Mouse (Mus musculus) lung, postnatal 0 days (tissue): ENCODE measurements around the gene Gm11554. TPM values are rescaled to one million over a fixed set of nuclear protein-coding genes. Genes with fewer than 3 reads are reported as not detected.
"Not testable (repeated sequence)": the region's sequence is repeated elsewhere in the genome, so short reads cannot be mapped to it uniquely, and the experiment has no call there.

Experiments used
- ATAC-seq: fragments of 200-750 bp; cut with Nextera tagmentation; 2 replicates; pipeline ENCODE4 v1.8.0; 2017; ENCODE audit warnings: moderate library complexity
- DNase-seq: peaks from one replicate; pipeline ENCODE4 v3.0.0-alpha.2; 2016; ENCODE audit warnings: low spot score
- H3K27ac ChIP-seq: fragments of 300-500 bp; sonication (generic); 2 replicates; pipeline ENCODE4 v1.5.1; 2014; ENCODE audit warnings: antibody characterized with exemption, mild to moderate bottlenecking, low read length, mixed read lengths
- H3K27me3 ChIP-seq: fragments of 300-500 bp; sonication (generic); replicated peaks from 2 replicates; pipeline ENCODE4 v1.6.1; 2014; ENCODE audit warnings: low read length, mixed read lengths; ENCODE audit not compliant: insufficient read depth
- H3K36me3 ChIP-seq: fragments of 300-500 bp; sonication (generic); 2 replicates; pipeline ENCODE4 v1.6.1; 2014; ENCODE audit warnings: low read length, mixed read lengths; ENCODE audit not compliant: insufficient read depth
- H3K4me1 ChIP-seq: fragments of 300-500 bp; sonication (generic); 2 replicates; pipeline ENCODE4 v1.6.1; 2014; ENCODE audit warnings: antibody characterized with exemption, low read depth, low read length, mixed read lengths; ENCODE audit not compliant: insufficient read depth
- H3K4me2 ChIP-seq: fragments of 300-500 bp; sonication (generic); replicated peaks from 2 replicates; pipeline ENCODE4 v1.6.1; 2014; ENCODE audit warnings: low read depth, mild to moderate bottlenecking, low read length, moderate library complexity, mixed read lengths
- H3K4me3 ChIP-seq: fragments of 300-500 bp; sonication (generic); 2 replicates; pipeline ENCODE4 v1.5.1; 2014; ENCODE audit warnings: low read depth, low read length
- H3K9ac ChIP-seq: fragments of 300-500 bp; sonication (generic); replicated peaks from 2 replicates; pipeline ENCODE4 v1.6.1; 2014; ENCODE audit warnings: low read depth, mild to moderate bottlenecking
- H3K9me3 ChIP-seq: fragments of 300-500 bp; sonication (generic); 2 replicates; pipeline ENCODE4 v1.6.1; 2016; ENCODE audit warnings: low read length, mixed read lengths
- CTCF ChIP-seq: IDR thresholded peaks from 2 replicates; pipeline ENCODE4 v1.5.1; 2016; ENCODE audit warnings: antibody characterized with exemption, mild to moderate bottlenecking
- EP300 ChIP-seq: IDR thresholded peaks from 2 replicates; pipeline ENCODE4 v1.6.1; 2016; ENCODE audit warnings: antibody characterized with exemption, mild to moderate bottlenecking, control low read depth
- WGBS: fragments of 180-500 bp; shearing (Covaris S2); extraction: QIAGEN DNeasy Blood & Tissue Kit; methylation state at CpG from one replicate; pipeline ENCODE4 v1.1.7; 2014; 5-methylcytosine and 5-hydroxymethylcytosine counted together
- polyA plus RNA-seq: library from polyadenylated mRNA; unstranded; fragments of >200 nt; fragmentation: Nextera tagmentation; extraction: Ambion mirVana; gene quantifications from 2 replicates; pipeline ENCODE4 v1.2.1, GENCODE M21; 2015

Gene Gm11554
- polyA plus RNA-seq, 1 experiment from 2014 or later: not detected

DNA sequence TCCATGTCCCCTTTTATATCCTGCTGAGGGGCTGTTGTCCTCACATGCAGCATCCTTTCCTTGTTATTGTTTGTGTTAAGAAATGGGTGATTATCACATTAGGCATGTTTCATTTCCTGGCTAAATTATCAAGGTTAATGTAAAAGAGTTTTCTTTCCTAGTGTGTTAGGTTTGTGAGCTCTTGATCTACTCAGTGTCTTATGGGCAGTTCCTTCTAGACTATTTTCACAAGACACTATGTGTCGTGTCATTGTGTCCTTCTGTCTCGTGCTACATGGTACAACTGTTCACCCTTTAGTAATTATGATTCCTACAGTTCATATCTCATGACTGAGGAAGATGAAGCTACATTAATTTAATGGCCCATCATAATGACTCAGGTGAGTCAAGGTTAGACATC, 10.9 kb downstream of the Gm11554 start, which contains the start of gene Gm11596:
TSS of gene Gm11596 (minus strand) at position 101 of the 400 bp plus-strand sequence.
- no peak for ATAC-seq
- H3K27ac ChIP-seq: no peak within 1 kb of the TSS
- TF ChIP-seq CTCF: no peak
- TF ChIP-seq EP300: no peak

GRCm38 (mm10) chr11:99784900-99785299, 19.3 kb downstream of the Gm11554 start, which contains the start of gene Krtap4-9:
TSS of gene Krtap4-9 (plus strand) at chr11:99785200.
- ATAC-seq, H3K36me3 ChIP-seq, H3K4me3 ChIP-seq, DNase-seq, H3K27me3 ChIP-seq, H3K27ac ChIP-seq, H3K4me2 ChIP-seq, H3K9ac ChIP-seq, H3K9me3 ChIP-seq, H3K4me1 ChIP-seq: not testable (repeated sequence)

More for the DNA sequence above, 10.9 kb downstream of the Gm11554 start, which contains the start of gene Gm11596:
- Histone ChIP-seq H3K4me2 (no peak within 1 kb of the TSS), H3K36me3 (no peaks in the 10 kb centered on the region), H3K9ac (no peak within 1 kb of the TSS), H3K27me3 (no peaks in the 10 kb centered on the region), H3K4me1 (no peaks in the 10 kb centered on the region), H3K9me3 (no peaks in the 10 kb centered on the region), H3K4me3 (no peak within 1 kb of the TSS)
- 73% methylated on average over 2 of the region's 2 CpGs for WGBS
- DNase-seq: no peak

- no peak within 1 kb of the TSS for H3K27ac ChIP-seq
- WGBS: 90% methylated on average over 2 of the region's 2 CpGs
- no peaks in the 10 kb centered on the region for H3K4me1 ChIP-seq
- H3K4me2 ChIP-seq: no peak within 1 kb of the TSS
- H3K4me3 ChIP-seq: no peak within 1 kb of the TSS
- TF ChIP-seq CTCF (no peak), EP300 (no peak)
- H3K27me3 ChIP-seq: no peaks in the 10 kb centered on the region
- H3K36me3 ChIP-seq: no peaks in the 10 kb centered on the region
- no peak for DNase-seq
- no peak for ATAC-seq
- no peak within 1 kb of the TSS for H3K9ac ChIP-seq
- H3K9me3 ChIP-seq: no peaks in the 10 kb centered on the region
Observed at GRCm38 (mm10) chr11:99780604-99781003, 23.6 kb downstream of the Gm11554 start, which contains the start of gene Krtap4-8. TSS of gene Krtap4-8 (minus strand) at chr11:99780704.

DNA sequence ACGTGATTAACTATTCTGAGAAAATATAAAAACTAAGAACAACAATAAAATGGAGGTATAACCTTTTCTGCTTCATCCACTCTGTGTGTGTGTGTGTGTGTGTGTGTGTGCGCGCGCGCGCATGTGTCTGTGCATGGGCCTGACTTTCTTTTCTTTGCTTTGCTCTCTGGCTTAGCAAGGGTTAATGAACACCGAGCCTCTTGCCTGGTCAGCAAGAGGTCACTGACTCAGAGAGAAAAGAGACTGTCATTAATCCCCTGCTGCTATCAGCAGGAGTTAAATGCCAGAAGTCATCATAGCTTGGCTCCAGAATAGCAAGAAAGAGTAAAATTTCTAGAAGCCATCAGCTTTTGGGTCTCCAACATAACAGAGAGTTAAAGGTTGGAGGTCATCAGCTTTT, 25.8 kb downstream of the Gm11554 start:
- H3K4me1 ChIP-seq: no peaks in the 10 kb centered on the region
- no peaks in the 10 kb centered on the region for H3K9me3 ChIP-seq
- DNase-seq (no peak), ATAC-seq (no peak)
- H3K9ac ChIP-seq: no peak overlapping the region
- H3K27ac ChIP-seq: no peak overlapping the region
- WGBS: 66% methylated on average over 7 of the region's 7 CpGs
- TF ChIP-seq CTCF (no peak), EP300 (no peak)
- H3K27me3 ChIP-seq: no peaks in the 10 kb centered on the region
- H3K4me2 ChIP-seq: no peak overlapping the region
- no peaks in the 10 kb centered on the region for H3K36me3 ChIP-seq
- no peak overlapping the region for H3K4me3 ChIP-seq

DNA sequence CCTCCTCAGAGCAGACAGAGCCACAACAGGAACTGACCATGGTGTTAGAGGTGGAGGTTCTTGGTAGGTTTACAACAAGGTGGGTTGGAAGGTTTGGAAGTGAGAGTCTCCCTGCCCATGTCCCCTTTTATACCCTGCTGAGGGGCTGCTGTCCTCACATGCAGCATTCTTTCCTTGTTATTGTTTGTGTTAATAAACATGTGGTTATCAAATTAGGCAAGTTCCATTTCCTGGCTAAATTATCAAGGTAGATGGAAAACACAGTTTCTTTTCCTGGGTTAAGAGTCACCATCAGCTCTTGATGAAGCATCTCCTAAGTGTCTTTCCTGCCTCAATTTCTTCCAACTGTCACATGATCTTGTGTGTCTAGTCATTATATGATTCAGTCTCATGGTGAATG, 31.4 kb downstream of the Gm11554 start, which contains the start of gene Gm11595:
TSS of gene Gm11595 (minus strand) at position 101 of the 400 bp plus-strand sequence.
- not testable (repeated sequence) for H3K9ac ChIP-seq, H3K4me1 ChIP-seq, H3K4me3 ChIP-seq, H3K9me3 ChIP-seq, H3K27ac ChIP-seq, ATAC-seq, H3K36me3 ChIP-seq, H3K4me2 ChIP-seq, DNase-seq, H3K27me3 ChIP-seq

- Histone ChIP-seq H3K9me3 (no peaks in the 10 kb centered on the region), H3K4me3 (no peak overlapping the region), H3K9ac (no peak overlapping the region), H3K27me3 (no peaks in the 10 kb centered on the region), H3K4me1 (no peaks in the 10 kb centered on the region), H3K4me2 (no peak overlapping the region), H3K36me3 (no peaks in the 10 kb centered on the region), H3K27ac (no peak overlapping the region)
- DNase-seq (no peak), ATAC-seq (no peak)
- no peak for TF ChIP-seq EP300
- TF ChIP-seq CTCF: no peak
- WGBS: 55% methylated on average over 2 of the region's 2 CpGs
Observed at GRCm38 (mm10) chr11:99768410-99768809, 35.8 kb downstream of the Gm11554 start.

DNA sequence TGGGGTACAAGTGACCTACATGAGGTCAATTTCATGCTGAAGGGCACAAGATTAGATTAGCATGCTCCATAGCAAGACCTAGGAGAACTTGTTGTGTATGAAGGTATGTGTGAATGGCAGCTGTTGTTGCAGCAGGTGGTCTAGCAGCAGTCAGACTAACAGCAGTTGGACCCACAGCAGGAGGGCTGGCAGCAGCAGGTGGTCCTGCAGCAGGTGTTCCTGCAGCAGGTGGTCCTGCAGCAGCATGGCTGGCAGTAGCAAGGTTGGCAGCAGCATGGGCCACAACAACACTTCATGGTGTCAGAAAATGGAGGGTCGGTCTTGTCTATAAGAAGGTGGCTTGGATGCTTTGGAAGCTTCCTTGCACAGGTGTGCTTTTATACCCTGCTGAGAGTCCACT, 45.4 kb downstream of the Gm11554 start:
- 95% methylated on average over 1 of the region's 1 CpGs for WGBS
- no peaks in the 10 kb centered on the region for H3K27me3 ChIP-seq
- no peak overlapping the region for H3K9ac ChIP-seq
- no peak overlapping the region for H3K4me2 ChIP-seq
- H3K4me3 ChIP-seq: no peak overlapping the region
- no peak overlapping the region for H3K27ac ChIP-seq
- H3K36me3 ChIP-seq: no peaks in the 10 kb centered on the region
- TF ChIP-seq EP300 (no peak), CTCF (no peak)
- H3K9me3 ChIP-seq: no peaks in the 10 kb centered on the region
- H3K4me1 ChIP-seq: no peaks in the 10 kb centered on the region
- DNase-seq (no peak), ATAC-seq (no peak)

Other genes starting within 250 kb of the Gm11554 start
- not detected in 2 replicates for gene Krtap3-2, start 247.6 kb downstream of the Gm11554 start, polyA plus RNA-seq
- gene Gm11939, start 245.0 kb downstream of the Gm11554 start, polyA plus RNA-seq: not detected in 2 replicates
- gene Krtap3-1, start 237.8 kb downstream of the Gm11554 start, polyA plus RNA-seq: not detected in 2 replicates
- 0.26 TPM in 1 of 2 replicates, not detected in the other for gene Krtap1-5, start 223.4 kb downstream of the Gm11554 start, polyA plus RNA-seq
- gene Krtap1-4, start 220.8 kb downstream of the Gm11554 start, polyA plus RNA-seq: not detected in 2 replicates
- gene Krtap1-3, start 213.1 kb downstream of the Gm11554 start, polyA plus RNA-seq: not detected in 2 replicates
- gene Krtap9-3, start 206.3 kb downstream of the Gm11554 start, polyA plus RNA-seq: not detected in 2 replicates
- not detected in 2 replicates for gene Gm11938, start 201.1 kb downstream of the Gm11554 start, polyA plus RNA-seq
- gene Gm11937, start 194.3 kb downstream of the Gm11554 start, polyA plus RNA-seq: not detected in 2 replicates
- not detected in 2 replicates for gene Krtap2-4, start 189.6 kb downstream of the Gm11554 start, polyA plus RNA-seq
- not detected in 2 replicates for gene Gm11562, start 184.0 kb downstream of the Gm11554 start, polyA plus RNA-seq
- gene Krtap4-1, start 176.2 kb downstream of the Gm11554 start, polyA plus RNA-seq: not detected in 2 replicates
- not detected in 2 replicates for gene Krtap4-2, start 169.4 kb downstream of the Gm11554 start, polyA plus RNA-seq
- not detected in 2 replicates for gene Krtap4-7, start 160.4 kb downstream of the Gm11554 start, polyA plus RNA-seq
- gene Gm11555, start 154.2 kb downstream of the Gm11554 start, polyA plus RNA-seq: not detected in 2 replicates
- gene Gm11563, start 145.5 kb downstream of the Gm11554 start, polyA plus RNA-seq: not detected in 2 replicates
- not detected in 2 replicates for gene Krtap4-6, start 138.5 kb downstream of the Gm11554 start, polyA plus RNA-seq
- gene Gm14190, start 113.7 kb downstream of the Gm11554 start, polyA plus RNA-seq: not detected in 2 replicates
- gene Gm14180, start 70.2 kb downstream of the Gm11554 start, polyA plus RNA-seq: not detected in 2 replicates
- not detected in 2 replicates for gene Gm11595, start 31.5 kb downstream of the Gm11554 start, polyA plus RNA-seq
- not detected in 2 replicates for gene Krtap4-8, start 23.7 kb downstream of the Gm11554 start, polyA plus RNA-seq
- not detected in 2 replicates for gene Krtap4-9, start 19.2 kb downstream of the Gm11554 start, polyA plus RNA-seq
- not detected in 2 replicates for gene Gm11596, start 11.0 kb downstream of the Gm11554 start, polyA plus RNA-seq
- not detected in 2 replicates for gene Gm11569, start 5.5 kb downstream of the Gm11554 start, polyA plus RNA-seq
- not detected in 2 replicates for gene Krtap4-13, start 5.4 kb upstream of the Gm11554 start, polyA plus RNA-seq
- gene Gm11564, start 11.2 kb upstream of the Gm11554 start, polyA plus RNA-seq: not detected in 2 replicates
- gene 2300003K06Rik, start 33.6 kb upstream of the Gm11554 start, polyA plus RNA-seq: not detected in 2 replicates
- gene Krtap4-16, start 47.2 kb upstream of the Gm11554 start, polyA plus RNA-seq: not detected in 2 replicates
- gene Gm11568, start 53.5 kb upstream of the Gm11554 start, polyA plus RNA-seq: not detected in 2 replicates
- not detected in 2 replicates for gene Gm11559, start 60.0 kb upstream of the Gm11554 start, polyA plus RNA-seq
- not detected in 2 replicates for gene Krtap9-1, start 68.9 kb upstream of the Gm11554 start, polyA plus RNA-seq
- not detected in 2 replicates for gene Gm11567, start 74.7 kb upstream of the Gm11554 start, polyA plus RNA-seq
- gene Krtap31-1, start 103.5 kb upstream of the Gm11554 start, polyA plus RNA-seq: not detected in 2 replicates
- gene Gm11565, start 110.3 kb upstream of the Gm11554 start, polyA plus RNA-seq: not detected in 2 replicates
- gene Krtap31-2, start 131.8 kb upstream of the Gm11554 start, polyA plus RNA-seq: not detected in 2 replicates
- gene Krtap9-5, start 144.0 kb upstream of the Gm11554 start, polyA plus RNA-seq: not detected in 2 replicates
- gene Krtap29-1, start 174.6 kb upstream of the Gm11554 start, polyA plus RNA-seq: not detected in 2 replicates
- not detected in 2 replicates for gene Krtap16-1, start 182.2 kb upstream of the Gm11554 start, polyA plus RNA-seq
- 8.4 and 11.5 TPM in 2 replicates for gene Krtap17-1, start 189.5 kb upstream of the Gm11554 start, polyA plus RNA-seq
- 0.17 and 0.23 TPM in 2 replicates for gene Krt33a, start 211.8 kb upstream of the Gm11554 start, polyA plus RNA-seq
- gene Krt33b, start 225.4 kb upstream of the Gm11554 start, polyA plus RNA-seq: 0.16 TPM in 1 of 2 replicates, not detected in the other
- 0.11 and 0.18 TPM in 2 replicates for gene Krt34, start 237.1 kb upstream of the Gm11554 start, polyA plus RNA-seq
- gene Krt31, start 246.1 kb upstream of the Gm11554 start, polyA plus RNA-seq: not detected in 2 replicates